Mouse (Mus musculus) liver, embryonic 15.5 days (tissue): ENCODE data around the gene Ifi211. TPM values are rescaled to one million over a fixed set of nuclear protein-coding genes. Genes with fewer than 3 reads are reported as not detected.
A peak's percentile ranks its signal among the peaks of the same experiment; 100 is the strongest.
"Not testable (repeated sequence)": the region's sequence is repeated elsewhere in the genome, so short reads cannot be mapped to it uniquely, and the experiment has no call there.

ENCODE experiments used
- ATAC-seq: fragments of 200-750 bp; cut with Nextera tagmentation; 2 replicates; pipeline ENCODE4 v1.8.0; 2017; ENCODE audit warnings: moderate number of reproducible peaks, mild to moderate bottlenecking, moderate library complexity; ENCODE audit not compliant: insufficient read depth
- H3K27ac ChIP-seq: fragments of 300-500 bp; sonication (generic); replicated peaks from 2 replicates; pipeline ENCODE4 v1.5.1; 2015; ENCODE audit warnings: mild to moderate bottlenecking, inconsistent platforms
- H3K27me3 ChIP-seq: fragments of 300-500 bp; sonication (generic); 2 replicates; pipeline ENCODE4 v1.6.1; 2015; ENCODE audit warnings: mild to moderate bottlenecking, inconsistent platforms
- H3K36me3 ChIP-seq: fragments of 300-500 bp; sonication (generic); replicated peaks from 2 replicates; pipeline ENCODE4 v1.6.1; 2015; ENCODE audit warnings: moderate library complexity, mild to moderate bottlenecking, inconsistent platforms
- H3K4me1 ChIP-seq: fragments of 300-500 bp; sonication (generic); replicated peaks from 2 replicates; pipeline ENCODE4 v1.6.1; 2015; ENCODE audit warnings: inconsistent platforms
- H3K4me2 ChIP-seq: fragments of 300-500 bp; sonication (generic); 2 replicates; pipeline ENCODE4 v1.6.1; 2015; ENCODE audit warnings: moderate library complexity, mild to moderate bottlenecking, inconsistent platforms
- H3K4me3 ChIP-seq: fragments of 300-500 bp; sonication (generic); replicated peaks from 2 replicates; pipeline ENCODE4 v1.5.1; 2015; ENCODE audit warnings: mild to moderate bottlenecking, inconsistent platforms
- H3K9ac ChIP-seq: fragments of 300-500 bp; sonication (generic); 2 replicates; pipeline ENCODE4 v1.6.1; 2015; ENCODE audit warnings: moderate library complexity, mild to moderate bottlenecking, inconsistent platforms
- H3K9me3 ChIP-seq: fragments of 300-500 bp; sonication (generic); replicated peaks from 2 replicates; pipeline ENCODE4 v1.6.1; 2016; ENCODE audit warnings: inconsistent platforms
- WGBS: fragments of 180-500 bp; shearing (Covaris S2); methylation state at CpG from one replicate; pipeline ENCODE4 v1.1.7; 2015; ENCODE audit warnings: mixed read lengths; ENCODE audit not compliant: insufficient replicate concordance; 5-methylcytosine and 5-hydroxymethylcytosine counted together
- polyA plus RNA-seq: library from polyadenylated mRNA; unstranded; fragments of >200 nt; fragmentation: Nextera tagmentation; extraction: Ambion mirVana; gene quantifications from 2 replicates; pipeline ENCODE4 v1.2.1, GENCODE M21; 2015

Gene Ifi211
- polyA plus RNA-seq: 1.9 and 3.1 TPM in 2 replicates

- H3K27ac ChIP-seq: not testable (repeated sequence)
Measured at GRCm38 (mm10) chr1:173912548-173913255, at the start of gene Ifi211. Gene Ifi211, minus strand, starts transcription at chr1:173913046.

GRCm38 (mm10) chr1:173961491-173961890, 48.6 kb upstream of the Ifi211 start:
- not testable (repeated sequence) for H3K4me1 ChIP-seq, H3K27me3 ChIP-seq, H3K36me3 ChIP-seq, H3K4me2 ChIP-seq, H3K9me3 ChIP-seq, H3K27ac ChIP-seq, ATAC-seq, H3K9ac ChIP-seq, H3K4me3 ChIP-seq
- 56% methylated on average over 1 of the region's 1 CpGs for WGBS

More at GRCm38 (mm10) chr1:173912548-173913255, at the start of gene Ifi211:
- not testable (repeated sequence) for H3K4me3 ChIP-seq, ATAC-seq, H3K36me3 ChIP-seq, H3K4me2 ChIP-seq, H3K9ac ChIP-seq, H3K27me3 ChIP-seq, H3K9me3 ChIP-seq, H3K4me1 ChIP-seq
- WGBS: 54% methylated on average over 6 of the region's 6 CpGs

- H3K9ac ChIP-seq, H3K27ac ChIP-seq, H3K9me3 ChIP-seq, ATAC-seq, H3K27me3 ChIP-seq, H3K36me3 ChIP-seq, H3K4me1 ChIP-seq, H3K4me2 ChIP-seq, H3K4me3 ChIP-seq: not testable (repeated sequence)
- WGBS: 53% methylated on average over 3 of the region's 3 CpGs
Measured at GRCm38 (mm10) chr1:173959998-173960397, 47.2 kb upstream of the Ifi211 start.

- H3K9me3 ChIP-seq, H3K9ac ChIP-seq, H3K36me3 ChIP-seq, H3K4me3 ChIP-seq, H3K4me2 ChIP-seq, H3K27ac ChIP-seq, ATAC-seq, H3K4me1 ChIP-seq, H3K27me3 ChIP-seq: not testable (repeated sequence)
- WGBS: 43% methylated on average over 3 of the region's 3 CpGs
Measured at GRCm38 (mm10) chr1:173955839-173956527, 43.1 kb upstream of the Ifi211 start.

GRCm38 (mm10) chr1:173955071-173955796, 42.4 kb upstream of the Ifi211 start:
- 61% methylated on average over 2 of the region's 2 CpGs for WGBS
- Histone ChIP-seq H3K4me2 (no peak overlapping the region), H3K4me3 (no peak overlapping the region), H3K9ac (no peak overlapping the region), H3K9me3 (no peaks in the 10 kb centered on the region), H3K36me3 (no peaks in the 10 kb centered on the region), H3K27ac (no peak overlapping the region), H3K4me1 (no peaks in the 10 kb centered on the region), H3K27me3 (no peaks in the 10 kb centered on the region)
- ATAC-seq: no peak

GRCm38 (mm10) chr1:173953563-173953962, 40.7 kb upstream of the Ifi211 start:
- ATAC-seq: no peak
- no peaks in the 10 kb centered on the region for H3K27me3 ChIP-seq
- 49% methylated on average over 1 of the region's 1 CpGs for WGBS

GRCm38 (mm10) chr1:173949044-173949443, 36.2 kb upstream of the Ifi211 start:
- H3K9ac ChIP-seq, H3K4me1 ChIP-seq, H3K9me3 ChIP-seq, H3K27me3 ChIP-seq, H3K4me2 ChIP-seq, H3K36me3 ChIP-seq, H3K27ac ChIP-seq, H3K4me3 ChIP-seq: not testable (repeated sequence)
- WGBS: 22% methylated on average over 2 of the region's 2 CpGs
- peak; percentile 47; the same call in 1 of the 2 replicates for ATAC-seq

More at GRCm38 (mm10) chr1:173953563-173953962, 40.7 kb upstream of the Ifi211 start:
- Histone ChIP-seq H3K9ac (no peak overlapping the region), H3K9me3 (no peaks in the 10 kb centered on the region), H3K4me1 (no peaks in the 10 kb centered on the region), H3K36me3 (no peaks in the 10 kb centered on the region), H3K4me3 (no peak overlapping the region), H3K4me2 (no peak overlapping the region), H3K27ac (no peak overlapping the region)

GRCm38 (mm10) chr1:173942780-173943066, 29.9 kb upstream of the Ifi211 start:
- H3K9me3 ChIP-seq, H3K36me3 ChIP-seq, H3K27ac ChIP-seq, H3K4me1 ChIP-seq, ATAC-seq, H3K4me3 ChIP-seq, H3K27me3 ChIP-seq, H3K4me2 ChIP-seq, H3K9ac ChIP-seq: not testable (repeated sequence)

GRCm38 (mm10) chr1:173941924-173942779, 29.3 kb upstream of the Ifi211 start, which contains the start of the genes Mndal and Ifi203:
Gene Mndal, minus strand, starts transcription at chr1:173942491.
Gene Ifi203, minus strand, starts transcription at chr1:173942672.
- H3K4me2 ChIP-seq, H3K27me3 ChIP-seq, H3K9me3 ChIP-seq, H3K36me3 ChIP-seq, ATAC-seq, H3K4me1 ChIP-seq, H3K27ac ChIP-seq, H3K9ac ChIP-seq, H3K4me3 ChIP-seq: not testable (repeated sequence)
- WGBS: 22% methylated on average over 3 of the region's 3 CpGs

- H3K4me1 ChIP-seq, H3K4me3 ChIP-seq, H3K9ac ChIP-seq, H3K27ac ChIP-seq, ATAC-seq, H3K4me2 ChIP-seq, H3K36me3 ChIP-seq, H3K27me3 ChIP-seq, H3K9me3 ChIP-seq: not testable (repeated sequence)
- WGBS: 61% methylated on average over 2 of the region's 2 CpGs
Measured at GRCm38 (mm10) chr1:173941522-173941921, 28.7 kb upstream of the Ifi211 start.

GRCm38 (mm10) chr1:173919279-173919678, 6.4 kb upstream of the Ifi211 start:
- ATAC-seq, H3K36me3 ChIP-seq, H3K27me3 ChIP-seq, H3K4me2 ChIP-seq, H3K4me1 ChIP-seq, H3K4me3 ChIP-seq, H3K9me3 ChIP-seq, H3K9ac ChIP-seq, H3K27ac ChIP-seq: not testable (repeated sequence)
- WGBS: 41% methylated on average over 3 of the region's 3 CpGs
